Comparison of ENCODE assay signal across 18 mouse cellular contexts in genomic region chr11:83819806-83820483, GRCm38 (mm10). TPM values are rescaled to one million over a fixed set of nuclear protein-coding genes. Genes with fewer than 3 reads are reported as not detected.
A peak's percentile ranks its signal among the peaks of the same experiment; 100 is the strongest.
DNase-seq lines count a peak whose midpoint lies in the region; ATAC-seq and TF ChIP-seq lines count a peak whose summit lies in the region.
"Had no signal": no experiment of that assay in that cellular context is flagged by ENCODE, and none has a peak within 500 bp of the region (broad histone marks: within the 10 kb centered on the region; RNA-seq: fewer than 3 reads in every experiment).

No protein-coding gene starts in this region.

- no peaks in the 10 kb centered on the region for H3K27me3 ChIP-seq in kidney, adult 2 months (replicated peaks; ENCODE audit: control insufficient read depth, insufficient read depth, low read length)
- H3K27me3 ChIP-seq in limb, embryonic 14.5 days (ENCODE audit: control insufficient read depth, insufficient read depth, low read length), result no peaks in the 10 kb centered on the region
- peaks cover 4% of the 10 kb centered on the region; the same call in 1 of the 2 replicates for H3K27me3 ChIP-seq in hindbrain, embryonic 12.5 days
- H3K27me3 ChIP-seq: embryonic facial prominence, embryonic 13.5 days had no signal

- ATAC-seq in limb, embryonic 14.5 days (ENCODE audit: low FRiP score, low read depth), result no peak
- no peak for ATAC-seq in hindbrain, embryonic 12.5 days (ENCODE audit: low FRiP score)
- ATAC-seq in megakaryocyte, adult 5-6 weeks (ENCODE audit: poor library complexity, severe bottlenecking), result no peak

- peak; percentile 18 for TF ChIP-seq POLR2A in kidney, adult 2 months (IDR thresholded peaks at IDR 0.05; ENCODE audit: low read depth, low read length)
- TF ChIP-seq POLR2A in limb, embryonic 14.5 days (IDR thresholded peaks at IDR 0.05; ENCODE audit: borderline replicate concordance, extremely low read depth, insufficient read depth, insufficient read length), result no peak

- H3K4me2 ChIP-seq in limb, embryonic 14.5 days (replicated peaks; ENCODE audit: low read depth, low read length, severe bottlenecking), result no peak overlapping the region
- no peak overlapping the region for H3K4me2 ChIP-seq in hindbrain, embryonic 12.5 days (replicated peaks)
- H3K4me2 ChIP-seq: embryonic facial prominence, embryonic 13.5 days; heart, embryonic 11.5 days; hindbrain, embryonic 14.5 days; midbrain, embryonic 11.5 days; neural tube, embryonic 13.5 days had no signal

- 0 out of 2 replicates have a peak overlapping the region, but pooled peaks have one; percentile 7 for H3K9ac ChIP-seq in limb, embryonic 14.5 days (ENCODE audit: low read depth, low read length, severe bottlenecking)
- H3K9ac ChIP-seq in hindbrain, embryonic 12.5 days, result no peak overlapping the region
- H3K9ac ChIP-seq: embryonic facial prominence, embryonic 13.5 days; hindbrain, embryonic 14.5 days; neural tube, embryonic 13.5 days had no signal

- WGBS in kidney, adult 2 months, result 25% methylated on average over 10 of the region's 10 CpGs
- WGBS in limb, embryonic 14.5 days, result 49% methylated on average over 10 of the region's 10 CpGs
- 42% methylated on average over 10 of the region's 10 CpGs for WGBS in hindbrain, embryonic 12.5 days

- H3K4me1 ChIP-seq in kidney, adult 2 months (ENCODE audit: control insufficient read depth, insufficient read depth, low read length), result peaks cover 32% of the 10 kb centered on the region
- H3K4me1 ChIP-seq in limb, embryonic 14.5 days (ENCODE audit: control insufficient read depth, insufficient read depth, low read length), result no peaks in the 10 kb centered on the region
- peaks cover 12% of the 10 kb centered on the region; the same call in 1 of the 2 replicates for H3K4me1 ChIP-seq in hindbrain, embryonic 12.5 days

- peak overlapping the region; percentile 97 for H3K27ac ChIP-seq in kidney, adult 2 months (ENCODE audit: insufficient read depth, low read depth, low read length)
- no peak overlapping the region for H3K27ac ChIP-seq in limb, embryonic 14.5 days (replicated peaks; ENCODE audit: low read depth, low read length)
- H3K27ac ChIP-seq in hindbrain, embryonic 12.5 days, result no peak overlapping the region
- H3K27ac ChIP-seq: embryonic facial prominence, embryonic 13.5 days; hindbrain, embryonic 14.5 days; neural tube, embryonic 13.5 days had no signal

- DNase-seq in embryo, embryonic 9.5 days (ENCODE audit: extremely low spot score), result peak; percentile 8
- no peak for DNase-seq in embryo, embryonic 10 days (ENCODE audit: low spot score)
- peak; percentile 25 for DNase-seq in Muller cell, postnatal 12 days (ENCODE audit: inconsistent ontology term)
- peak; percentile 97 for DNase-seq in kidney, adult 2 months
- no peak for DNase-seq in limb, embryonic 14.5 days (ENCODE audit: low spot score)
- no peak for DNase-seq in right cerebral cortex, postnatal 25 days
- DNase-seq: cerebellum, adult 18-20 months; right cerebral cortex, postnatal 4 days; thymus, adult 2 months had no signal

- H3K36me3 ChIP-seq in kidney, adult 2 months (ENCODE audit: control insufficient read depth, insufficient read depth, low read length), result no peaks in the 10 kb centered on the region
- no peaks in the 10 kb centered on the region for H3K36me3 ChIP-seq in limb, embryonic 14.5 days (ENCODE audit: control insufficient read depth, insufficient read depth, low read length)
- no peaks in the 10 kb centered on the region for H3K36me3 ChIP-seq in hindbrain, embryonic 12.5 days
- H3K36me3 ChIP-seq: embryonic facial prominence, embryonic 13.5 days; neural tube, embryonic 13.5 days had no signal

- no peak for TF ChIP-seq CTCF in kidney, adult 2 months (conservative IDR thresholded peaks at IDR 0.05; ENCODE audit: insufficient read depth, insufficient read length, low read depth, low read length)

- no peaks in the 10 kb centered on the region for H3K9me3 ChIP-seq in limb, embryonic 14.5 days (ENCODE audit: control insufficient read depth, low read length)
- no peaks in the 10 kb centered on the region for H3K9me3 ChIP-seq in hindbrain, embryonic 12.5 days (replicated peaks)
- H3K9me3 ChIP-seq: embryonic facial prominence, embryonic 13.5 days; neural tube, embryonic 13.5 days had no signal

- H3K4me3 ChIP-seq in kidney, adult 2 months (ENCODE audit: insufficient read depth, low read depth, low read length), result no peak overlapping the region
- no peak overlapping the region for H3K4me3 ChIP-seq in limb, embryonic 14.5 days (replicated peaks; ENCODE audit: low read length)
- no peak overlapping the region for H3K4me3 ChIP-seq in hindbrain, embryonic 12.5 days
- H3K4me3 ChIP-seq: embryonic facial prominence, embryonic 13.5 days; neural tube, embryonic 13.5 days had no signal

RNA-seq across cellular contexts. Expression of gene Hnf1b, which starts 29.9 kb away (rescaled TPM):
- 161 and 172 TPM in 2 replicates for polyA plus RNA-seq in kidney, adult 2 months (2012; rRNA removed)
- 0.04 TPM in 1 of 2 replicates, not detected in the other for polyA plus RNA-seq in limb, embryonic 14.5 days (2012; rRNA removed)
- polyA plus RNA-seq in limb, embryonic 14.5 days (2014; fragmentation: Nextera tagmentation; extraction: Ambion mirVana), result 0.08 TPM in 1 of 2 replicates, not detected in the other
- 0.09 TPM in 1 of 2 replicates, not detected in the other for polyA plus RNA-seq in hindbrain, embryonic 12.5 days (2016; fragmentation: Nextera tagmentation; extraction: Ambion mirVana)
- total RNA-seq in megakaryocyte, adult 5-6 weeks (2015), result not detected in 2 replicates
- not detected in 2 replicates for total RNA-seq in megakaryocyte, adult 5-6 weeks (2017)
- total RNA-seq: adrenal gland, postnatal 36 days; MEL had no signal
- polyA plus RNA-seq: embryonic facial prominence, embryonic 13.5 days; midbrain, embryonic 11.5 days had no signal

Comparison
In these comparisons a context has a peak if more than half of its experiments do, and no peak if none do; other contexts are left out.
1. DNase-seq: peak in embryo, embryonic 9.5 days (single experiment), Muller cell, postnatal 12 days (single experiment) and kidney, adult 2 months (single experiment); none in embryo, embryonic 10 days (single experiment), limb, embryonic 14.5 days (single experiment) and right cerebral cortex, postnatal 25 days (single experiment).
2. RNA of gene Hnf1b, which starts 29.9 kb away (polyA plus RNA-seq): 161 to 172 TPM in kidney, adult 2 months; 0.09 TPM in hindbrain, embryonic 12.5 days and 0.04 to 0.08 TPM in limb, embryonic 14.5 days; every median in the first group is over 100 times any median in the second.